Comparison of ENCODE assay signal across 8 mouse cellular contexts in genomic region chr4:136741840-136742239, GRCm38 (mm10).
DNase-seq lines count a peak whose midpoint lies in the region; ATAC-seq and TF ChIP-seq lines count a peak whose summit lies in the region.

No protein-coding gene starts in this region.

- no peak for TF ChIP-seq CTCF in brain, embryonic 14.5 days (IDR thresholded peaks at IDR 0.05; ENCODE audit: borderline replicate concordance, extremely low read depth, insufficient read depth, insufficient read length)

- WGBS in hindbrain, embryonic 10.5 days: 62% methylated on average over 14 of the region's 14 CpGs
- WGBS in stomach, embryonic 16.5 days: 65% methylated on average over 14 of the region's 14 CpGs

- no peak for TF ChIP-seq POLR2A in brain, embryonic 14.5 days (IDR thresholded peaks at IDR 0.05; ENCODE audit: borderline replicate concordance, extremely low read depth, insufficient read depth, insufficient read length, poor library complexity, severe bottlenecking)

- no peak overlapping the region for H3K9ac ChIP-seq in stomach, embryonic 16.5 days (ENCODE audit: low read length)

- no peaks in the 10 kb centered on the region for H3K27me3 ChIP-seq in hindbrain, embryonic 10.5 days (ENCODE audit: insufficient read depth, poor library complexity, severe bottlenecking)
- H3K27me3 ChIP-seq in stomach, embryonic 16.5 days (ENCODE audit: control insufficient read depth, insufficient read depth, low read length): no peaks in the 10 kb centered on the region

- DNase-seq in cerebellum, adult 11-12 months: peak; percentile 46
- DNase-seq in cerebellum, adult 11 months: no peak
- peak; percentile 63 for DNase-seq in brain, embryonic 14.5 days (ENCODE audit: low read depth)
- DNase-seq in hindbrain, embryonic 10.5 days (ENCODE audit: low spot score): no peak
- peak; percentile 87 to 93 for DNase-seq in left cerebral cortex, postnatal 14 days (ENCODE audit: low spot score in 2 of 2)
- no peak for DNase-seq in adrenal gland, postnatal 36 days
- no peak for DNase-seq in spleen, adult 12 weeks (ENCODE audit: low spot score)

- H3K36me3 ChIP-seq in hindbrain, embryonic 10.5 days: 0 out of 2 replicates have a peak, but pooled peaks cover 3% of the 10 kb centered on the region
- no peaks in the 10 kb centered on the region for H3K36me3 ChIP-seq in stomach, embryonic 16.5 days (ENCODE audit: control insufficient read depth, insufficient read depth, low read length)

- ATAC-seq in stomach, embryonic 16.5 days (ENCODE audit: insufficient read depth, low FRiP score): no peak

- intact Hi-C loops in left cerebral cortex, postnatal 14 days (cut with DNase I): loop anchor here (5.0 kb wide), 2 partner anchors 45 to 95 kb away; partner anchors contain the start of gene Ephb2

- peak overlapping the region; percentile 81 for H3K27ac ChIP-seq in hindbrain, embryonic 10.5 days
- peak overlapping the region; percentile 37; the same call in 1 of the 2 replicates for H3K27ac ChIP-seq in stomach, embryonic 16.5 days (ENCODE audit: low read length)

- no peak overlapping the region for H3K4me2 ChIP-seq in stomach, embryonic 16.5 days (ENCODE audit: low read depth, low read length)

- no peaks in the 10 kb centered on the region for H3K9me3 ChIP-seq in hindbrain, embryonic 10.5 days
- no peaks in the 10 kb centered on the region for H3K9me3 ChIP-seq in stomach, embryonic 16.5 days (replicated peaks; ENCODE audit: control insufficient read depth, low read length)

- H3K4me3 ChIP-seq in hindbrain, embryonic 10.5 days: no peak overlapping the region
- no peak overlapping the region for H3K4me3 ChIP-seq in stomach, embryonic 16.5 days (replicated peaks; ENCODE audit: low read length)

- peaks cover 99% of the 10 kb centered on the region for H3K4me1 ChIP-seq in hindbrain, embryonic 10.5 days (replicated peaks)
- H3K4me1 ChIP-seq in stomach, embryonic 16.5 days (ENCODE audit: control insufficient read depth, insufficient read depth, low read length): peaks cover 19% of the 10 kb centered on the region

Comparison
In these comparisons a context has a peak if more than half of its experiments do, and no peak if none do; other contexts are left out.
1. DNase-seq: peak in cerebellum, adult 11-12 months (single experiment), brain, embryonic 14.5 days (single experiment) and left cerebral cortex, postnatal 14 days (2 of 2); none in cerebellum, adult 11 months (single experiment), hindbrain, embryonic 10.5 days (single experiment), adrenal gland, postnatal 36 days (0 of 2) and spleen, adult 12 weeks (single experiment).